Mouse (Mus musculus): ENCODE results near the gene Aars.

DNA sequence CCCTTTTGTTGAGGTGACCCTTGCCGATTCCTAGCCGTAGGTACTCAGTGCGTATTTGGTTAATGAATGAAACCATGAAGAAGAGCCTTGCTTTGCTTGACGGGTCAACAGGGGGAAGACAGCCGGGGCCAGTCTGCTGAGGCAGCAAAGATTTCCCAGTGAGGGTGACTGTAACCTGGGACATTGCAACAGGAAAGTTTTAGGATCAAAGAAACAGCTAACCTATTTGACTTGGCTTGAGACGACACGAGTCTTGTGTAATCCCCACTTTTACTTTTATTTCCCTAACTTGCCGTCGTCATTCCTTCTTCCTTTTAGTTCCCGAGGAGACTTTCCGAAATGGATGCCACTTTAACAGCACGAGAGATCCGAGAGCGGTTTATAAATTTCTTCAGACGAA, 3.6 kb downstream of the Aars start:
- TF ChIP-seq CTCF (IDR thresholded peaks at IDR 0.05; ENCODE audit: low read depth) (no peak), EP300 (IDR thresholded peaks at IDR 0.05; ENCODE audit: low read depth) (no peak)

All from liver, embryonic 14.5 days (tissue).